Mouse (Mus musculus) heart, postnatal 14 days (tissue): ENCODE data around the gene Zbtb40. TPM values are rescaled to one million over a fixed set of nuclear protein-coding genes. Genes with fewer than 3 reads are reported as not detected.

Source experiments
- DNase-seq, 2 experiments: peaks; one replicate each; pipeline ENCODE4 v3.0.0; 2021 to 2022
- intact Hi-C: fragments of 180-260 bp; cut with DNase I; formaldehyde crosslinking; loops from one replicate; pipeline ENCODE4 v1.15.1; 2025
- total RNA-seq, 2 experiments: library from RNA; stranded (reverse); gene quantifications; 2 replicates each; pipeline ENCODE4 v1.2.3; 2021

Gene Zbtb40
- total RNA-seq, 2 experiments from 2014 or later = 6.5 to 8.2 TPM

- intact Hi-C loops = loop anchor here (5.0 kb wide), 2 partner anchors 75 to 330 kb away; no protein-coding TSS in a partner anchor
- no peak for DNase-seq
Observed at GRCm38 (mm10) chr4:136981993-136982695, 66.5 kb downstream of the Zbtb40 start.

- peak; percentile 18 to 47 for DNase-seq
- intact Hi-C loops = loop anchor here (5.0 kb wide), 2 partner anchors 74 to 329 kb away; no protein-coding TSS in a partner anchor
Observed at GRCm38 (mm10) chr4:136981347-136981746, 67.3 kb downstream of the Zbtb40 start.

- no peak for DNase-seq
- intact Hi-C loops = loop anchor here (5.0 kb wide), 2 partner anchors 74 to 329 kb away; no protein-coding TSS in a partner anchor
Observed at GRCm38 (mm10) chr4:136980921-136981320, 67.7 kb downstream of the Zbtb40 start.

DNA sequence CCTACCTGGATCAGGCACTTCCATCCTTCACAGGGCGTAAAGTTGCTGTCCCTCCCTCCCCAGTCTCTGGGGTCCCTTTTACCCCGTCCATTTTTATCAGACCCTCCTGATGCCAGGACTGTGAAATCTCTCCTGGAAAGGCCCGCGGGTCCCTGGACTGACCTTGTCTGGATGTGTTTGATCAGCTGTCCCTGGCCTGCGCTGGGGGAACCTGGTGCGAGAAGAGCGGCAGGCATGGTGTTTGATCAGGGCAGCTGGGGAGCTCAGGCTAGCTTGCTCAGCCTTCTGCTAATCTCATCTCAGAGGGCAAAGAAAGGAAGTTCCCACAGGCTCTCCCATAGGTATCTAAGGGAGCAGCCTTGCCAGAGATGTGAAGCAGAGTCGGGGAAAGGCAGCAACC is 71.4 kb downstream of the Zbtb40 start:
- intact Hi-C loops = no loop called here
- no peak for DNase-seq

GRCm38 (mm10) chr4:136970939-136971338 is 77.7 kb downstream of the Zbtb40 start:
- intact Hi-C loops = no loop called here
- peak; percentile 34 to 46 for DNase-seq

DNA sequence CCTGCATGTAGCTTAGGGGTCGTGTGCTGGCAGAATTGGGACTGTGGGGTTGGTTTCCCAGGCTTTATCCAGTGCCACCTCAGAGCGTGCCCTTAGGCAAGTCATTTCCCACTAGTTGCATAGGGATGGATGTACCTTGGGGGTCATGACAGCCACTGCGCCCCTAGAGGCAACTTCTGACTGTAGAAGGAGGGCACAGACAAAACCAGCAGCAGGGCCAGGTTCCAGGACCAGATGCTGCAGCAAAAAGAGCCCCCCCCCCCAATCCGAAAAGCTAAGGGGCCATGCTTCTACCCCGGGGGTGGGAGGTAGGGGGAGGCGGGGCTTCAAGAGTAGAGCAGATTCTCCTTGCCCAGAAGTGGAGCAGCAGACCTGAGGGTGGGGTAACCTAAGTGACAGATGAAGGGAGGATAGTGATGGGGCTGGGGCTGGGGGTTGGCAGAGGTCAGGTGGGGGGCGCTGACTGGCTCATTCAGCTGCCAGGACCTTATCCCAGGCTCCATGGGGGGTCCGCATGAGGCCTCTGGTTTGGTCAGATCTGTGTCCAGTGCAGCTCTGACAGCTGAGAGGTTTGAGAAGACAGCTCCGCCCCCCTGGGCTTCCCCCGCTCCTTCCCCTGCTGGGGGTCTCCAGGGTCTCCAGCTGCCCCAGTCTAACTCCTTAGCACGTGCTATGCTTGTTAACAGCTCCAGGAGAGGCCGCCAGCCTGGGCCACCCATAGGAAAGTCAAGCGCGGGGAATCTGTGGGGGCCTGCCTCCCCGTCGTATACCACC is 78.9 kb downstream of the Zbtb40 start:
- intact Hi-C loops = no loop called here
- DNase-seq = no peak

DNA sequence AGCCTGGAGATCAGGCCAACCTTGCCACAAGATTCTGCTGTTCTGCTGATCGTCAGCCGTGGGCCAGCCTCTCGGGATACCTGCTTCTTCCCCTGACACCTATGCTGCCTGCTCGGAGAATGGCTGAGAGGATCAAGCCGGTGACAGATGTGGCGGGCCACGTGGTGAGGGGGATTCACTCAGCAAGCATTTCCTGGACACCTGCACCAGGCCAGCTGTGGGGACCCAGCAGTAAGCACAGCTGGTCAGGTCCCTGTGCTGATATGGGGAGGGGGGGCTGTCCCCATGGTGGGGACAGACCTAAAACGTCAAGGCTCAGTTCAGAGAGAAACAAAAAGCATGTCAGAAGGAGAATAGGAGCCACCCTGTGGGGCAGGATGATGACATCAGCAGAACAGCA is 79.5 kb downstream of the Zbtb40 start:
- intact Hi-C loops = no loop called here
- no peak for DNase-seq

- DNase-seq = no peak
- intact Hi-C loops = no loop called here
Observed at GRCm38 (mm10) chr4:136967511-136967910, 81.1 kb downstream of the Zbtb40 start.

DNA sequence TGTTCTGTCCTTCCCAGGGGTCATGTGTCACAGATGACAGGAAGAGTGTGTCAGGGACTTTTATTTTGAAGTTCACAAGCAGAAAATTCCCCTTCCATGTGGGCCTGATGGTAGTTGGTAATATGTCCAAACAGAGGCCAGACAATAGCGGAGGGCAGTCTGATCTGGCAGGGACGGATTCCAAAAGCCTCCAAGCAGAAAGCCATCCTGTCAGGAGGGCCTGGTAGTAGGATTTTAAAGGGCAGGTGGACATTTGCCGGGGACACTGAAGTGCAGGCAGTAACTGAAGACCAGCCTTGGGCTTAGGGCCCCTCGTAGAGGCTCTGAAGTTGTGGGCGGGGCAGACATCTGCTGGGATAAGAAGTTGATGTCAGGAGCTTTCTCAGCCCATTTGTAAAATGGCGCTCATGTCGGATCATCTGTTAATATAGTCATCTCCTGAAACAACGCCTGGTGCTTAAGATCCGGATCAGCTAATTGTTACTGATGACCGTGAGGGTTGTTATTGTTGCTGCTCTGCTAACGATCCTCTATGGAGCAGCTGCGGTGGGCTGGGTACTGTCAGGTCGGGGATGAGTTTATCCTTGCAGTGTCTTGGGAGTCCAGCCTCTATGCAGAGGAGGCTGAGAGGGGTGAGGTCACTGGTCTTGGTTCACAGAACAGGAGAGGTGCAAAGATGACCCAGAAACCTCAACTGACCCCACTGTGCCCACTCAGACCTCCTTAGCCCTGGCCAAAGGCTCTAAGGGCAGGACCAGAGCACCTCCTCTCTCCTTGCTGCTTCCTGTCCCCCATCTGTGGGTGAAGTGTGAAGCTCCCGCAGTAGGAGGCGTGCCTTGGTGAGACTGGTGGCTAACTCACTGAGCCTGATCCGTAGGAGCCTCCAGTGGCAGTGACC is 81.9 kb downstream of the Zbtb40 start:
- intact Hi-C loops = no loop called here
- no peak for DNase-seq

DNA sequence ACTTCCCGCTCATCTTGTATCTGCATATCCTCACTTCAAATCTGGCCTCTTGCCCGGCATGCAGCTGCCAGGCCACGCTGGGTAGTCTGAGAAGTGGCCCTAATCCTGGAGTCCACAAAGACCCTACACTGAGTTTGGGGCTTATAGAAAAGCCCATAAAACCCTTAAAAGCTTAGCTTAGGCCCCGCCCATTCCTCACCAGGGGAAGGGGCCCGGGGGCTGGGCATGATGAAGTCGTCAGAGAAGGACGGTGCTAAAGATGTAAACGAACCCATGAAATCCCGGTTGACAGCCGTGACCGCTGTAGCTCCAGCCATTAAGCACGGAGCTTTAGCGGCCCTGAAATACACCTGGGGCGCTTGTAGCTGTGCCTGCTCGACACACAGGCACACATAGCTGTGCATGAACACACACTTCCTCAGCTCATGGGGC is 83.6 kb downstream of the Zbtb40 start:
- DNase-seq = no peak
- intact Hi-C loops = no loop called here

- no peak for DNase-seq
- intact Hi-C loops = no loop called here
Observed at GRCm38 (mm10) chr4:136962447-136962846, 86.2 kb downstream of the Zbtb40 start.

GRCm38 (mm10) chr4:136961642-136962285 is 86.8 kb downstream of the Zbtb40 start:
- intact Hi-C loops = no loop called here

GRCm38 (mm10) chr4:136960581-136960980 is 88.0 kb downstream of the Zbtb40 start:
- no peak for DNase-seq

More at GRCm38 (mm10) chr4:136961642-136962285, 86.8 kb downstream of the Zbtb40 start:
- no peak for DNase-seq

GRCm38 (mm10) chr4:136960068-136960467 is 88.5 kb downstream of the Zbtb40 start:
- no peak for DNase-seq
- intact Hi-C loops = no loop called here

More at GRCm38 (mm10) chr4:136960581-136960980, 88.0 kb downstream of the Zbtb40 start:
- intact Hi-C loops = no loop called here

DNA sequence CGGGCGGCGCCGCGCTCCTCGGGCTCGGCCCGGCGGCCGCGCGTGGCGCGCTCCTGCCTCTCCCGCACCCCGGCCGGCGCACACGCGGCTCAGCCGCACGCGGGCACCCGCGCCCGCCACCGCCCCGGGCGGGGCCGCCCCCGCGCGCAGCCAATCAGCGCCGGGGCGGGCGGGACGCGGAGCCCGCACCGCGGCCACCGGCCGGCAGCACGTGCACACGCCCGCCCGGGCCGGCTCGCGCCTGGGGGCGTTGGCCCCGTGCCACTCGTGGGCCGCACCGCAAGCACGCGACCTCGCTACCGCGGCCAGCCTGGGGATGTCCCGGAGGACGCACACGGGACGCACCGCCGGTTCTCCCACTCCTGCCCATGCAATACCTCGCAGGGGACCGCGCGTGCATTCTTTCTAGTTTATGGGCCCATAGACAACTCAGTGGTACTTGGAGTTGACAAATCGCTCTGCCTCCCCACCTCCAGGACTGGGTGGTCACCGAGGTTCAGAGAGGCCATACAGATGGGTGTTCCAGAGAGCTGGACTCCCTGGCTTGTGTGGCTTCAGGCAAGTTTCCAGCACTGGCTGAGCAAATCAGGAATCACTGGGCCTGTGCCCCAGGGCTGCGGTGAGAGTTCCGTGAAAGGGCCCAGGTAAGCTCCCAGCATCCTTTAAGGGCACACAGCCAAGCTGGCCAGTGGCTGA is 91.7 kb downstream of the Zbtb40 start, which contains the start of gene Epha8:
Gene Epha8, minus strand, starts transcription at position 66 of the 696 bp plus-strand sequence.
- intact Hi-C loops = no loop called here
- no peak for DNase-seq

DNA sequence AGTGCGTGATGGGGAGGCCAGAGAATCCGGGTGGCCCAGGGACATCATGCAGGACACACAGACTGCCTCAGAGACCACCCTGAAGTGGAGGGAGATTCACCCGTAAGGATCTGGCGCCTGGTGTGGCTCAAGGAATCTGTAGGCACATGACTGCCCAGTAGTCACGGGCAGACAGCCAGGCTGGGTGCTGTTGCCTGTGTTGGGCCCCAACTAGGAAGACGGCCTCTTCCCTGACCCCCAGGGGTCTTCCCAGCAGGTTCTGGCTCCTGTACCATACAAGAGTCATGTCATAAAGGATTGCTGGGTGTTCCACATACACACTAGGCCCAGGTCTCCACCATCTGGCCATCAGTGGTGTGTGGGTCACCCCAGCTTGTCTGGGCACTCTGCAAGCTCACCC is 94.0 kb downstream of the Zbtb40 start:
- DNase-seq = no peak
- intact Hi-C loops = no loop called here

DNA sequence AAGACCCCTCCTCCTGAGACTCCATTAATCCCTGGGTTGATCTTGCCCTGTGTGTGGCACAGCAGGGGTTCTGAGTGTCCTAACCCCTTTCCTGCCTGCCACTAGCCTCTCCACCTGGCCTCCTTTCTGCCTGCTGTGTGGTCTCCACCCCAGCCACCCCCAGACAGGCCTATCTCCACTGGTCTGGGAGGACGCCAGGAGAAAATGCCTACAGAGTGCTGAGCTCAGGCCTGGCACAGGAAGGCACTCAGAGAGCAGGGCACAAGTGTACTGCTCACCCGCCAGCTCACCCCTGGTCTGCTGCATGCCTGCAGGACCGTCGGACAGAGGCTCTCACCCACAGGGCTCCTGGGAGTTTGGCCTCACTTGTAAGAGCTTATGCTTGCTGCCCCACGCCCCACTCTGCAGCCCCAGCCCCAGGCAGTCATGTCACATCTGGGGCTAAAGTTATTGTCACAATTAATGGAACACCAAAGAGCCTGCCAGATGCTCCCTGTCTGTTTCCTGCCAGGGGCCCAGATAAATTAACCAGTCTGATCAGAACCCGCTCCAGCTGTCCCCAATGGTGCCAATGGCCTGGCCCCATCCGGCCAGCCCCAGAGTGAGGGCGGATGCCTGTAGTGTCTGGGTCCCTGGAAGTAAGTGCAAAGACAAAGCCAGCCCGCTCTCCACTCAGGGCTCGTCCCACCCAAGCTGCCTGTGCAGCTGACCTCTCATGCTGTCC is 99.2 kb downstream of the Zbtb40 start:
- peak; percentile 13 to 40 for DNase-seq
- intact Hi-C loops = no loop called here

DNA sequence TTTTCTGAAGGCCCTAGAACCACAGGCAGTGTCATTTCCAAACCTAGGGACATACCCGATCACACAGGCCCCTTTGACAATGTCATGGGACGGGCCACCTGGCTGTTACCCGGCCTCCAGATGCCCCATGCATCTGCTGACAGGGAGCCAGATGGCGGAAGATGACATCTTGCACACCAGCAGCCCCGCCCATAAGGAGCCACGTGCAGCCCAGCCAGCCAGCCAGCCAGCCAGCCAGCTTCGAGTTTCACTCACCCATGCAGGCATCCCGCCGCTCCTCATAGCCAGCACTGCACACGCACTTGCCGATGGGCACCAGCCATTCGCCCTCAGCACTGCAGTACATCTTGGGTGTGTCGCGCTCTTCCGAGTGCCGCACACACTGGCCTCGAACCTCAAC is 103.2 kb downstream of the Zbtb40 start:
- DNase-seq = no peak
- intact Hi-C loops = no loop called here
